Mouse (Mus musculus) inflammation-experienced regulatory T-cells, adult 6 months (primary cell): ENCODE measurements around the gene Tnrc18. TPM values are rescaled to one million over a fixed set of nuclear protein-coding genes. Genes with fewer than 3 reads are reported as not detected.

Experiments
- ATAC-seq: one replicate; pipeline ENCODE4 v1.8.0; 2017
- polyA plus RNA-seq, 3 experiments: library from polyadenylated mRNA; unstranded; fragments of 100-300 nt; shearing (Covaris generic); gene quantifications; one replicate each; pipeline ENCODE4 v1.2.1; 2017

Tnrc18 gene
- polyA plus RNA-seq, 3 experiments from 2014 or later = 1.6 to 4.4 (median 2.9) TPM

DNA sequence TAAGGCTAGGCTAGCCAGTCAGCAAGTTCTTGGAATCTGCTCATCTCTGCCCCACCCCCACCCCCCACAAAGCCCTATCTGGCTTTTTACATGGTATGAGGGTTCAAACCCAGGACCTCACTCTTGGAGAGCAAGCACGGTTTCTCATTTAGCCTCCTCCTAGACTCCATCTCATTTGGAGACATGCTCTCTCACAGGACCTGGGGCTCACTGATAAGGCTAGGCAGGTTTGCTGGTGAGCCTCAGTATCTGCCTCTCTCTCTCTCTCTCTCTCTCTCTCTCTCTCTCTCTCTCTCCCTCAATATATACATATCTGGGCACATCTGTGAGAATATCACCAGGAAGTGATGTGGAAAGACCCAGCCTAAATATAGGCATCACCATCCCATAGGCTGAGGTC lies 138.4 kb downstream of the Tnrc18 start:
- ATAC-seq = no peak

DNA sequence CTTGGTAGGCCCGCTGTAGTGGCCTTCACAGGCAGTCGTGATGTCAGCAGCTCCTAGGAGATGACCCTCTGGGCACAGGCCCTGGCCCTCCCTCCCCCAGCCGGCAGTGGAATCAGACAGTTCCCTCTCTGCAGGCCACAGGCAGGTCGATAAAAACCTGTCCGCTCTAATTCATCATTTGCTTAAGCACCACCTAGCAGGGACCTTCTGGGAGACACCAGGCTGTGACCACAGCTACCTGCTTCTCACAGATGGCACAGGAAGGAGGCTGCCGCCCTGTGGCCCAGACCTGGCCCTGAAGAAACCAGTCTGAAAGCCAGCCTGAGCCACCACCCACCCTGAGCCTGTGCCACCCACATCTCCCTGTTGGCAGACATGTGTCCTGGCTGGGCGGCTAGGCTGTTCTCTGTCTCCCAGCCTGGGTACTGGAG lies 139.3 kb downstream of the Tnrc18 start:
- no peak for ATAC-seq

Other genes starting within 250 kb of the Tnrc18 start
- not detected for gene Mmd2, start 208.9 kb downstream of the Tnrc18 start, polyA plus RNA-seq
- gene Wipi2, start 190.0 kb downstream of the Tnrc18 start, polyA plus RNA-seq = 10 to 100 TPM; 12.6 to 20.5 (median 15.4) TPM
- gene Slc29a4, start 125.2 kb downstream of the Tnrc18 start, polyA plus RNA-seq = 1 to 10 TPM in 1 of 3 experiments, under 1 TPM in 1, not detected in 1; 0.20 to 1.9 TPM
- 1 to 10 TPM; 4.6 to 5.8 (median 5.5) TPM for gene Fbxl18, start 77.8 kb upstream of the Tnrc18 start, polyA plus RNA-seq
- gene Actb, start 89.1 kb upstream of the Tnrc18 start, polyA plus RNA-seq = over 10,000 TPM; 20,020 to 68,742 (median 52,499) TPM
- gene Fscn1, start 142.7 kb upstream of the Tnrc18 start, polyA plus RNA-seq = 1 to 10 TPM in 1 of 3 experiments, not detected in 2; 1.2 TPM